Mouse (Mus musculus) CH12.LX (cell line): ENCODE data around the gene C130026I21Rik.
"Not testable (repeated sequence)": the region's sequence is repeated elsewhere in the genome, so short reads cannot be mapped to it uniquely, and the experiment has no call there.

Experiments used
- CTCF ChIP-seq, 2 experiments: IDR thresholded peaks in 1 of 2; conservative IDR thresholded peaks in 1 of 2; 2 replicates each; pipeline ENCODE4 v1.5.1; 2011 to 2012; ENCODE audit warnings: low read depth in 2 of 2, low read length in 2 of 2, improper control_type of control experiment in 1 of 2, inconsistent platforms in 1 of 2, mild to moderate bottlenecking in 1 of 2, moderate library complexity in 1 of 2
- EP300 ChIP-seq: IDR thresholded peaks from 2 replicates; pipeline ENCODE4 v1.6.1; 2011; ENCODE audit warnings: low read length, improper control_type of control experiment
- JUN ChIP-seq: IDR thresholded peaks from 2 replicates; pipeline ENCODE4 v1.6.1; 2011; ENCODE audit warnings: low read depth, mild to moderate bottlenecking, low read length, improper control_type of control experiment, moderate library complexity; ENCODE audit not compliant: insufficient read depth
- NRF1 ChIP-seq: IDR thresholded peaks from 2 replicates; pipeline ENCODE4 v1.6.1; 2014; ENCODE audit warnings: low read depth, mild to moderate bottlenecking, inconsistent platforms, low read length, improper control_type of control experiment, moderate library complexity
- POLR2A ChIP-seq: IDR thresholded peaks from 2 replicates; pipeline ENCODE4 v1.6.1; 2011; ENCODE audit warnings: low read depth, mild to moderate bottlenecking, improper control_type of control experiment, low read length
- SIN3A ChIP-seq: IDR thresholded peaks from 2 replicates; pipeline ENCODE4 v1.6.1; 2012; ENCODE audit warnings: low read length, improper control_type of control experiment, inconsistent platforms
- SMC3 ChIP-seq: IDR thresholded peaks from 2 replicates; pipeline ENCODE4 v1.6.1; 2011; ENCODE audit warnings: low read depth, low read length, improper control_type of control experiment
- ZC3H11A ChIP-seq: IDR thresholded peaks from 2 replicates; pipeline ENCODE4 v1.6.1; 2012; ENCODE audit warnings: low read depth, mild to moderate bottlenecking, inconsistent platforms, low read length, improper control_type of control experiment

- not testable (repeated sequence) for TF ChIP-seq CTCF (conservative IDR thresholded peaks at IDR 0.05 in 1 of 2, IDR thresholded peaks at IDR 0.05 in 1 of 2; ENCODE audit: low read depth in 2 of 2, low read length in 2 of 2); POLR2A; JUN; SIN3A; SMC3; ZC3H11A; EP300; NRF1
Observed at GRCm38 (mm10) chr1:85239018-85239775, 31.2 kb downstream of the C130026I21Rik start.
